Mouse (Mus musculus): ENCODE results near the gene Slc43a2. TPM values are rescaled to one million over a fixed set of nuclear protein-coding genes. Genes with fewer than 3 reads are reported as not detected.
A peak's percentile ranks its signal among the peaks of the same experiment; 100 is the strongest.

Slc43a2 gene
- polyA plus RNA-seq, 1 experiment from 2014 or later, result 12.9 TPM

DNA sequence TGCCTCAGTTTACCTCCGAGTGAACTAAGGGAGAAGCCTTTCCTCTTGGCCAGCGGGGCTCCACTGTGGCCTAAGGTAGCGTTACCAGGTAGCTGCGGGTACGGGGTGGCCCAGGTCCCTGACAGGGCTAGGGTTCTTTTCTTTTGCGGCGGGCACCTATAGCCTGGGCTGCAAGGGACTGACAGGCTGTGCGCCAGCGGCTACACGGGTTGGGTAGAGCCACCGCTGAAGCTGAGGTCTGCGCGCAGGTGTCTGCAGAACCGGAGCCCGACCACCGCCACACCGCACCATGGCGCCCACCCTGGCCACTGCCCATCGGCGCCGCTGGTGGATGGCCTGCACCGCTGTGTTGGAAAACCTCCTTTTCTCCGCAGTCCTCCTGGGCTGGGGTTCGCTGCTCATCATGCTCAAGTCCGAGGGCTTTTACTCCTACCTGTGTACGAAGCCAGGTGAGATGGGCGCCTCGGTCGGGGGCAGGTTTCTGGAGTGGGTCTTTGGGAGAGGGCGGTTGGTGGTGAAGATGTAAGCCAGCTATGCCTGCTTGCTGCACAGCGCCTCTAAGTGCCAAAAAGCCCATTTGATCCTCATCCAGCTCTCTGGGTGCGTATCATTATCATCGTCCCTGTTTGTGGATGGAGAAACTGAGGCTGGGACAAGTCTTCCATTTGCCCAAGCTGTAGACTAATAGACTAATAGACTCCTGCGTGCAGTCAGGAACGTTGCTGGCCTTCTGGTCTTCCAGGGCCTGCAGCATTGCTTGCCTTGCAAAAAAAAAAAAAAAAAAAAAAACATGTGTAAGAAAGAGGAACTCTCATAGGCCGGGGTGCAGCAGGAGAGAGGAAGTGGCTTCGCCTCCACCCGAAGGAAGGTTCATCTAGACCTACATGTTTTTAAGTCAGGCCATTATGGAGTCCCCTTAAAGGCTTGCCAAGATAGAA is 1.1 kb downstream of the Slc43a2 start:
- Histone ChIP-seq H3K4me3 (replicated peaks) (peak overlapping the region; percentile 65), H3K9ac (peak overlapping the region; percentile 71), H3K4me1 (replicated peaks) (peaks cover 11% of the 10 kb centered on the region), H3K4me2 (replicated peaks) (peak overlapping the region; percentile 99), H3K9me3 (no peaks in the 10 kb centered on the region), H3K27ac (peak overlapping the region; percentile 51; the same call in 1 of the 2 replicates), H3K27me3 (replicated peaks) (no peaks in the 10 kb centered on the region), H3K36me3 (no peaks in the 10 kb centered on the region)
- 15% methylated on average over 38 of the region's 38 CpGs for WGBS
- ATAC-seq, result peak; percentile 8; the same call in 1 of the 2 replicates

- Histone ChIP-seq H3K4me1 (replicated peaks) (peaks cover 15% of the 10 kb centered on the region), H3K9ac (no peak overlapping the region), H3K4me3 (replicated peaks) (no peak overlapping the region), H3K27ac (0 out of 2 replicates have a peak overlapping the region, but pooled peaks have one; percentile 25), H3K9me3 (no peaks in the 10 kb centered on the region), H3K27me3 (replicated peaks) (no peaks in the 10 kb centered on the region), H3K36me3 (no peaks in the 10 kb centered on the region), H3K4me2 (replicated peaks) (peak overlapping the region; percentile 29; the same call in 1 of the 2 replicates)
- no peak for ATAC-seq
- WGBS, result 72% methylated on average over 6 of the region's 6 CpGs
Observed at GRCm38 (mm10) chr11:75533314-75534015, 2.0 kb downstream of the Slc43a2 start.

DNA sequence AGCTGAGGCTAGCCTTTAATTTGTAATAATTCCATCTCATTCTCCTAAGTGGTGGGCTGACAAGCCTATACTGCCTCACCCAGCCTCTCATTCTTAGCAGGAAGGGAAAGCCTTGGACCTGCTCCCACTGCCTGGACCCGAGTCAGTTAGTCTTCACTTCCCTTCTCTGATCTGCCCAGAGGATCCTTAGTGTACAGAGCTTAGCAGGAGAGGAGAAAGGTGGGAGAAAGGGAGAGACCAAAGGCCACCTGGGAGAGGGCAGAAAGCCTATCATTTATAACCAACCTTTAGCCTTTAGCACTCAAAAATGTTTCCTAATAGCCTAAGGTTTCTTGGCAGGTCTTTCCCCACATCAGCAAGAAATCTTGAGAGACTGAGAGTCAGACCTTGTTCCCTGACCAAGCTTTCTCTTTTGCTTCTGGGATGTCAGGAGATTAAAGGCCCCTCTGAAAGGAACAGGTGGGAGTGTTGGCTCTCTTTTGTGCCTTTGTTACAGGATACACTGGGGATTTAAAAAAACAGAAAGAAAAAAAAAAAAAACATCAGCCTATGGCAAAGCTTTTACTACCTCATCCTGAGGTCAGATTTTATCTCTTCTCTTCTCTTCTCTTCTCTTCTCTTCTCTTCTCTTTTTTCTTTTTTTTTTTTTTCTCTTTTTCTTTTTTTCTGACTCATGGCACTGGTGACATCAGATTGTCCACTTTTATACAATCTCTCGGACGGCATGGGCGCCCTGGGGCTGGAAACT is 3.0 kb downstream of the Slc43a2 start:
- 0 out of 2 replicates have a peak overlapping the region, but pooled peaks have one; percentile 28 for H3K9ac ChIP-seq
- H3K9me3 ChIP-seq, result no peaks in the 10 kb centered on the region
- no peak overlapping the region for H3K4me3 ChIP-seq (replicated peaks)
- H3K27me3 ChIP-seq (replicated peaks), result no peaks in the 10 kb centered on the region
- no peak overlapping the region; the same call in 1 of the 2 replicates for H3K4me2 ChIP-seq (replicated peaks)
- WGBS, result 59% methylated on average over 4 of the region's 4 CpGs
- peak overlapping the region; percentile 25 for H3K27ac ChIP-seq
- H3K4me1 ChIP-seq (replicated peaks), result peaks cover 15% of the 10 kb centered on the region
- ATAC-seq, result no peak
- no peaks in the 10 kb centered on the region for H3K36me3 ChIP-seq

DNA sequence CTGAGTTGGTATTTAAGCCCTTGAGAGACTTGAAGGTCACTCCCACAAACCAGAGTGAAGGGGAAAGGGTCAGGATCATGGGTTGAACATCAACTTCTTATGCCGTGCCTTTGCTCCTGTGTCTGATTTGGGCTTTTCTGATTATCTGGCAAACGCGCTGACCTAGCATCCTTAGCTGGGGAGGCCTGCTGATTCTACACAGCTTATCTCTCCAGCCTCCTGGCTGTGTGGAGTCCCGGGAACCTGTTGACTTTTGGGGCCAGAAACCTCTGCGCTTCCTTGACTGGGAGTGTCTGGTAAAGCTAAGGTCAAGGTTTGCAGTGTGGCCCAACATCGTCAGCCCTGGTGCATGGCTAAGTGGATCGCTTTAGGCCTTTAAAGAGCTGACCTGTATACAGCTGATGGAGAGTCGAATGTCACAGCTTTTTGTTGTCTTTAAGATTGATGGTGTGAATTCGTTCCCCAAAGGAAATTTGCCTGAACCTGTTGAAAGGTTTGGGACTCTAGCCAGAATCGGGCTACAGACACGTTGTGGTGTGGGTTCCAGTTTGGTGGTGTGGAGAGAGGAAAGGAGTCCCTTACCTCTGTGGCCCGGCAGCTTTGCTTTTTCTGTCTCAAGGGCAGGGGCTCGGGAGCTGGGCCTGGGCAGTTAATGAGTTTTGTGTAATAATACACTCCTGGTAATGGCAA is 3.8 kb downstream of the Slc43a2 start:
- peaks cover 15% of the 10 kb centered on the region for H3K4me1 ChIP-seq (replicated peaks)

DNA sequence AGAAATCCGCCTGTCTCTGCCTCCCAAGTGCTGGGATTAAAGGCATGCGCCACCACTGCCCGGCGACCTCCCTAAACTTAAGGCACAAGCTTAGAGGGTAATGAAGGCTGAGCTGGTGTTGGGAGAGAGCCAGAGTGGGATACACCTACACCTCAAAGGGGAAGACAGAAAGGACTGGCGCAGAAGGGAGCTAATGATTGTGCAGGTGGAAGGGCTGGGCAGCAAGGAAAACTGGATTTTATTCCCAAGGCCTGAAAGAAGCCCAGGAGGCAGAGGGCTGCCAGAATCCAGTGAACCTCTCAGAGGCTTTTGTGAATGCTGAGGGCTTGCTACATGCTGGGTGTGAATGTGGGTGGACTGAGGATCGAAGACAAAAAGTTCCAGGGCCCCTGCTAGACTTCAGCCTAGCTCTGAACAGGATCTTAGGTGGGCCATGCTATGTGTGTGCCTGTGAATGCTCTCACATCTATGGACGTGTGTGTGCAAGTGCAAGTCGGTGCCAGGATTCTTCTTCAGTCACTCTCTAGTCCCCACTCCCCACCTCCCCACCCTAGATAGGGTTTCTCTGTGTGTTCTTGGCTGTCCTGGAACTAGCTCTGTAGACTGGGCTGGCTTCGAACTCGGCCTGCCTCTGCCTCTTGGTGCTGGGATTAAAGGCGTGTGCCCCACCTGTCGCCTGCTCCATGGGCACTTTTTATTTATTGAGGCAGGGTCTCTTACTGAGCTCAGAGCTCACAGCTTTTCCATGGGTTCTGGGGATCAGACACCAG is 4.9 kb downstream of the Slc43a2 start:
- 88% methylated on average over 12 of the region's 12 CpGs for WGBS
- no peaks in the 10 kb centered on the region for H3K36me3 ChIP-seq
- H3K9ac ChIP-seq, result no peak overlapping the region
- H3K27me3 ChIP-seq (replicated peaks), result no peaks in the 10 kb centered on the region
- no peak for ATAC-seq
- no peaks in the 10 kb centered on the region for H3K9me3 ChIP-seq
- H3K4me1 ChIP-seq (replicated peaks), result peaks cover 17% of the 10 kb centered on the region
- no peak overlapping the region for H3K27ac ChIP-seq
- H3K4me2 ChIP-seq (replicated peaks), result no peak overlapping the region
- H3K4me3 ChIP-seq (replicated peaks), result no peak overlapping the region

More for the DNA sequence above, 3.8 kb downstream of the Slc43a2 start:
- Histone ChIP-seq H3K36me3 (no peaks in the 10 kb centered on the region), H3K9ac (0 out of 2 replicates have a peak overlapping the region, but pooled peaks have one; percentile 28), H3K27ac (0 out of 2 replicates have a peak overlapping the region, but pooled peaks have one; percentile 6), H3K4me2 (replicated peaks) (no peak overlapping the region; the same call in 1 of the 2 replicates), H3K9me3 (no peaks in the 10 kb centered on the region), H3K27me3 (replicated peaks) (no peaks in the 10 kb centered on the region), H3K4me3 (replicated peaks) (no peak overlapping the region)
- ATAC-seq, result no peak
- WGBS, result 46% methylated on average over 13 of the region's 13 CpGs

GRCm38 (mm10) chr11:75537025-75537414 is 5.5 kb downstream of the Slc43a2 start:
- H3K9me3 ChIP-seq, result no peaks in the 10 kb centered on the region
- no peak overlapping the region for H3K4me2 ChIP-seq (replicated peaks)
- no peak for ATAC-seq
- no peaks in the 10 kb centered on the region for H3K27me3 ChIP-seq (replicated peaks)
- H3K27ac ChIP-seq, result no peak overlapping the region
- WGBS, result 82% methylated on average over 8 of the region's 8 CpGs
- H3K36me3 ChIP-seq, result no peaks in the 10 kb centered on the region
- no peak overlapping the region for H3K4me3 ChIP-seq (replicated peaks)
- peaks cover 17% of the 10 kb centered on the region for H3K4me1 ChIP-seq (replicated peaks)
- H3K9ac ChIP-seq, result no peak overlapping the region

DNA sequence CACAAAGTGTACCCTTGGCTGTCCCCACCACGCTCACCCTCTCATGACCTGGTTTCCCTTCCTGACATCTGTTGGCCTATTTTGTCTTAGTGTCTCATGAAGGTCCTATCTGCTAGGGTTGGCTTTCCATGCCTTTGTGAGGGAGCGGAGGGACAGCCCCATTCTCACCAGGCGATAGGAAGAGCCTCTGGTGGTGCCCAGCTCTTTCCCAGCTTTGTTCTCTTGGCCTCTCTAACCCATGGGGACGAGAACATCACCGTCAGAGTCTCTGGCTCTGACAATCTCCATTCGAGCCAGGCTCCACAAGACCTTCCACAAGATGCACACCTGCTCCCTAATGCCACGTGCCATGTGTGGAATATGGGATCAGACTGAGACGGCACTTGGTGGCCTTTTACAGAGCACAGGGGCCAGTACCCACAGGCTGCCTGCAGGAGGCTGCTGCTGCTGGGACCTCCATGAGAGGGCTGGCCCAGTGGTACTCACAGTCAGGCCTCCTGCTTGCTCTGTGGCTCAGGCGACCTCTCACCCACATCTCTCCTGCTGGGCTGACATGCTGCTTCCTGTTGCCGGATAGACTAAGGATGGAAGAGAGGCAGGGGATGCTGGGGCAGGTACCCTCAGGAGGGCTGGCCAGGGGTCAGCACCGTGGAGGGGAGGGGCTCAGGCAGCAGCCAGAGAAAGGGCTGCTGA is 6.1 kb downstream of the Slc43a2 start:
- WGBS, result 55% methylated on average over 11 of the region's 11 CpGs
- H3K27me3 ChIP-seq (replicated peaks), result no peaks in the 10 kb centered on the region
- no peak overlapping the region for H3K4me3 ChIP-seq (replicated peaks)
- ATAC-seq, result peak; percentile 26; the same call in 1 of the 2 replicates
- no peak overlapping the region for H3K4me2 ChIP-seq (replicated peaks)
- H3K27ac ChIP-seq, result no peak overlapping the region
- H3K4me1 ChIP-seq (replicated peaks), result peaks cover 11% of the 10 kb centered on the region
- H3K9ac ChIP-seq, result no peak overlapping the region
- H3K36me3 ChIP-seq, result no peaks in the 10 kb centered on the region
- H3K9me3 ChIP-seq, result no peaks in the 10 kb centered on the region

DNA sequence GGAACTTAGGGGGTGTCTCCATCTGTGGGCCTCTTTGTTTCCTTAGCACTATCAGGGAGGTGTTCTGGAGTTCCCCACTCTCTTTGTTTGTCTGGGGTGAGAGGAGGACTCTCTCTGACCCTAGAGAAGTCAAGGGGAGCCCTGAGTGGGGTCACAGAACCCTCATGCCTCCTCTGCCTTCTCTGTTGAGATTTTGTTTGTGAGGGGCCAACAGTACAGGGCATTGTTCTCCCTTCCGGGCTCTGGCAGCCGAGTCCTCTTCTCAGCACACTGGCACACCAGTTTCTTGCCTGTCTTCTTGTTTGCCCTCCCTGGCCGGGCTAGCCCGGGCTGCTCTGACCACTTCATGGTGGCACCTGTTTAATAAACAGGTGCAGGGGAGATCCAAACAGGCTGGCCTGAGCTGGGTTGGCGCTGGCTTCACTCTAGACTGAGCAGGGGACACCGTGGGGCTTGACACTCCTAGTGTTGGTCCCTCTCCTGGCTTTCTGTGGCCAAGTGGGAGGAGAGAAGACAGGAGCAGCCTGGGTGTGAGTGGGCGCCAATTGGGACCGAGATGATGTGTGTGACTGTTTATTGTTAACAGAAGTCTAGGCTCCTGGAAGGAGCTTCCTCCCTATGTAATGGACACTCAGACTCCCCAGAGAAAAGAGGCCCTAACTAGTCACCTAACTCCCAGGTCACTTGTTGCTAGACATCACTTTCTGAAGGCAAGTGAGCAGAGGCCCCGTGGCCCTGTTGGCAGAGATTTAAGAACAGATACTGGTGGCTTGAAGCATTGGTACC is 6.9 kb downstream of the Slc43a2 start:
- Histone ChIP-seq H3K4me3 (replicated peaks) (no peak overlapping the region), H3K27me3 (replicated peaks) (no peaks in the 10 kb centered on the region), H3K9ac (no peak overlapping the region), H3K36me3 (no peaks in the 10 kb centered on the region), H3K4me1 (replicated peaks) (peaks cover 10% of the 10 kb centered on the region), H3K4me2 (replicated peaks) (no peak overlapping the region), H3K9me3 (no peaks in the 10 kb centered on the region), H3K27ac (no peak overlapping the region)
- 57% methylated on average over 9 of the region's 9 CpGs for WGBS
- no peak for ATAC-seq

DNA sequence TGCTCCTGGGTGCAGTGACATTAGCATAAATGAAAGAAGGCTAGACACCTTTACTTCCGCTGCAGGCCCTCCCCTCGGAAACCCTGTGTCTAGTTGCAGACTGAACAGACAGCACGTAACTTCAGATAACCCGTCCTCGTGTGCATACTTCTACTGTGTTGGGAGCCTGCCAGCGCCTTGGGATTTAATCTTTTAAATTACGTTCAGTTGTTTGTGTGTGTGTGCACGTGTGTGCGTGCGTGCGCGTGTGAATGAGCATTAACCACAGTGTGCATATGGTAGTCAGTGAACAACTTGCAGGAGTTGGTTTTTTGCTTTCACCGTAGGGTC is 7.4 kb downstream of the Slc43a2 start:
- H3K27me3 ChIP-seq (replicated peaks), result no peaks in the 10 kb centered on the region
- peaks cover 10% of the 10 kb centered on the region for H3K4me1 ChIP-seq (replicated peaks)
- H3K4me2 ChIP-seq (replicated peaks), result no peak overlapping the region
- no peak overlapping the region for H3K4me3 ChIP-seq (replicated peaks)
- no peaks in the 10 kb centered on the region for H3K36me3 ChIP-seq
- no peak overlapping the region for H3K27ac ChIP-seq
- H3K9ac ChIP-seq, result no peak overlapping the region
- WGBS, result 88% methylated on average over 13 of the region's 13 CpGs
- no peak for ATAC-seq
- H3K9me3 ChIP-seq, result no peaks in the 10 kb centered on the region

- WGBS, result 79% methylated on average over 8 of the region's 8 CpGs
- Histone ChIP-seq H3K4me2 (replicated peaks) (no peak overlapping the region), H3K9me3 (no peaks in the 10 kb centered on the region), H3K36me3 (no peaks in the 10 kb centered on the region), H3K4me1 (replicated peaks) (peaks cover 10% of the 10 kb centered on the region), H3K4me3 (replicated peaks) (no peak overlapping the region), H3K27ac (no peak overlapping the region), H3K9ac (no peak overlapping the region), H3K27me3 (replicated peaks) (no peaks in the 10 kb centered on the region)
- ATAC-seq, result no peak
Observed at GRCm38 (mm10) chr11:75540209-75540608, 8.7 kb downstream of the Slc43a2 start.
